Comparison of ENCODE assay signal across 8 mouse cellular contexts in genomic region chr17:80479295-80480030, GRCm38 (mm10). TPM values are rescaled to one million over a fixed set of nuclear protein-coding genes. Genes with fewer than 3 reads are reported as not detected.
DNase-seq lines count a peak whose midpoint lies in the region; ATAC-seq and TF ChIP-seq lines count a peak whose summit lies in the region.

No protein-coding gene starts in this region.

- peak; percentile 45 for ATAC-seq in granulocyte monocyte progenitor cell, adult 5-6 weeks (replicated peaks; ENCODE audit: poor library complexity, severe bottlenecking)
- ATAC-seq in limb, embryonic 13.5 days (ENCODE audit: low FRiP score, low read depth), result peak; percentile 32
- ATAC-seq in midbrain, embryonic 14.5 days (ENCODE audit: low FRiP score, low TSS enrichment), result peak; percentile 59

- under 1% methylated on average over 71 of the region's 71 CpGs for WGBS in embryonic facial prominence, embryonic 10.5 days
- under 1% methylated on average over 59 of the region's 71 CpGs for WGBS in limb, embryonic 13.5 days
- WGBS in midbrain, embryonic 14.5 days, result 1% methylated on average over 71 of the region's 71 CpGs
- under 1% methylated on average over 71 of the region's 71 CpGs for WGBS in spleen, adult 2 months

- peaks cover 38% of the 10 kb centered on the region for H3K4me1 ChIP-seq in embryonic facial prominence, embryonic 10.5 days
- H3K4me1 ChIP-seq in limb, embryonic 13.5 days, result peaks cover 22% of the 10 kb centered on the region
- H3K4me1 ChIP-seq in midbrain, embryonic 14.5 days (ENCODE audit: control insufficient read depth, insufficient read depth, low read length), result peaks cover 35% of the 10 kb centered on the region
- H3K4me1 ChIP-seq in spleen, adult 2 months (ENCODE audit: control insufficient read depth, insufficient read depth, insufficient read length), result peaks cover 7% of the 10 kb centered on the region

- peak overlapping the region; percentile 97 for H3K27ac ChIP-seq in embryonic facial prominence, embryonic 10.5 days (replicated peaks)
- H3K27ac ChIP-seq in limb, embryonic 13.5 days, result peak overlapping the region; percentile 95
- peak overlapping the region; percentile 96 for H3K27ac ChIP-seq in midbrain, embryonic 14.5 days (replicated peaks; ENCODE audit: low read depth, low read length)
- H3K27ac ChIP-seq in spleen, adult 2 months (ENCODE audit: insufficient read depth, low read length), result peak overlapping the region; percentile 87

- H3K4me3 ChIP-seq in embryonic facial prominence, embryonic 10.5 days, result peak overlapping the region; percentile 97
- H3K4me3 ChIP-seq in limb, embryonic 13.5 days, result peak overlapping the region; percentile 95
- H3K4me3 ChIP-seq in midbrain, embryonic 14.5 days (replicated peaks; ENCODE audit: low read depth, low read length), result peak overlapping the region; percentile 90
- H3K4me3 ChIP-seq in spleen, adult 2 months (ENCODE audit: extremely low read depth, insufficient read depth, insufficient read length), result peak overlapping the region; percentile 88

- peaks cover 29% of the 10 kb centered on the region for H3K36me3 ChIP-seq in embryonic facial prominence, embryonic 10.5 days (replicated peaks)
- H3K36me3 ChIP-seq in limb, embryonic 13.5 days, result peaks cover 13% of the 10 kb centered on the region
- 0 out of 2 replicates have a peak, but pooled peaks cover 4% of the 10 kb centered on the region for H3K36me3 ChIP-seq in midbrain, embryonic 14.5 days (ENCODE audit: control insufficient read depth, insufficient read depth, low read length)
- no peaks in the 10 kb centered on the region for H3K36me3 ChIP-seq in spleen, adult 2 months (ENCODE audit: control insufficient read depth, insufficient read depth, low read length)

- no peaks in the 10 kb centered on the region for H3K27me3 ChIP-seq in embryonic facial prominence, embryonic 10.5 days (replicated peaks; ENCODE audit: low read depth, poor library complexity, severe bottlenecking)
- H3K27me3 ChIP-seq in limb, embryonic 13.5 days, result no peaks in the 10 kb centered on the region
- no peaks in the 10 kb centered on the region for H3K27me3 ChIP-seq in midbrain, embryonic 14.5 days (ENCODE audit: control insufficient read depth, insufficient read depth, low read length)
- H3K27me3 ChIP-seq in spleen, adult 2 months (ENCODE audit: control insufficient read depth, insufficient read depth, low read length), result no peaks in the 10 kb centered on the region

- H3K9me3 ChIP-seq in embryonic facial prominence, embryonic 10.5 days, result no peaks in the 10 kb centered on the region
- no peaks in the 10 kb centered on the region for H3K9me3 ChIP-seq in limb, embryonic 13.5 days
- no peaks in the 10 kb centered on the region for H3K9me3 ChIP-seq in midbrain, embryonic 14.5 days (ENCODE audit: control insufficient read depth, low read length)

- no peak for TF ChIP-seq CTCF in spleen, adult 2 months (IDR thresholded peaks at IDR 0.05; ENCODE audit: extremely low read depth, insufficient read depth, insufficient read length, insufficient replicate concordance)

- H3K4me2 ChIP-seq in limb, embryonic 13.5 days (replicated peaks), result peak overlapping the region; percentile 77
- H3K4me2 ChIP-seq in midbrain, embryonic 14.5 days (ENCODE audit: low read length), result peak overlapping the region; percentile 66

- no peak for TF ChIP-seq POLR2A in spleen, adult 2 months (IDR thresholded peaks at IDR 0.05; ENCODE audit: low read depth, low read length)

- peak overlapping the region; percentile 96 for H3K9ac ChIP-seq in limb, embryonic 13.5 days
- peak overlapping the region; percentile 98 for H3K9ac ChIP-seq in midbrain, embryonic 14.5 days (replicated peaks; ENCODE audit: low read length)

- peak; percentile 56 to 72 for DNase-seq in left cerebral cortex, adult 18-20 months (ENCODE audit: low spot score in 2 of 2)
- DNase-seq in left cerebral cortex, adult 11 months (ENCODE audit: low spot score), result no peak
- DNase-seq in embryonic facial prominence, embryonic 10.5 days (ENCODE audit: low spot score), result peak; percentile 72
- peak; percentile 46 for DNase-seq in kidney, adult 11 months
- peak; percentile 74 for DNase-seq in midbrain, embryonic 14.5 days
- DNase-seq in spleen, adult 2 months (ENCODE audit: low read depth in 1 of 2, low spot score in 2 of 2), result peak; percentile 47 to 50

RNA-seq across cellular contexts. Expression of gene Sos1, which starts 0.8 kb away (rescaled TPM):
- total RNA-seq in left cerebral cortex, adult 18-20 months (2021), result 10 to 100 TPM; 33.7 to 35.4 TPM
- polyA plus RNA-seq in embryonic facial prominence, embryonic 10.5 days (2016; fragmentation: Nextera tagmentation; extraction: Ambion mirVana), result 4.9 and 5.1 TPM in 2 replicates
- total RNA-seq in granulocyte monocyte progenitor cell, adult 5-6 weeks (2014; fragmentation: Nextera tagmentation), result 13.9 and 17.0 TPM in 2 replicates
- total RNA-seq in granulocyte monocyte progenitor cell, adult 5-6 weeks (2017), result 7.2 and 8.4 TPM in 2 replicates
- 5.3 and 5.4 TPM in 2 replicates for polyA plus RNA-seq in limb, embryonic 13.5 days (2015; fragmentation: Nextera tagmentation; extraction: Ambion mirVana)
- polyA plus RNA-seq in midbrain, embryonic 14.5 days (2014; fragmentation: Nextera tagmentation; extraction: Ambion mirVana), result 14.1 and 14.8 TPM in 2 replicates
- polyA plus RNA-seq in spleen, adult 2 months (2012; rRNA removed), result 2.5 and 2.7 TPM in 2 replicates
